ENCODE assay signal across 9 mouse cellular contexts in the genomic region with DNA sequence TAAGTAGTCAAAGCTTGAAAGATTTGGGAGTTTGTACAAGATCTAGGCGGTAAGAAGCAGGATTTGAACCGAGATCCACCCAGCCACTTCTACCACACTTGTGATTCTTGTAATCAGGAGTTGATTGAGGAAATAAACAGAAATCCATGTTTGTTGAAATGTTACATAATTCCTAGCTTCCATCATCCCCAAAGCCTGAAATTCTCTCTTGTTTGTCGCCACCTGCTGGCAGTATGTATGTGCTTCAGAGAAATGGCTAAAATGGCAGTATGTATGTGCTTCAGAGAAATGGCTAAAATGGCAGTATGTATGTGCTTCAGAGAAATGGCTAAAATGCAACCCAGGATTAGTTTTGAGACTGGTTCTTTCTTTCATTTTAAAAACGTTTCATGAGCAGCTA.
DNase-seq lines count a peak whose midpoint lies in the region; ATAC-seq and TF ChIP-seq lines count a peak whose summit lies in the region.
"Had no signal": no experiment of that assay in that cellular context is flagged by ENCODE, and none has a peak within 500 bp of the region (broad histone marks: within the 10 kb centered on the region; RNA-seq: fewer than 3 reads in every experiment).

No protein-coding gene starts in this region.

- peak; percentile 56 for DNase-seq in hindbrain, postnatal 0 days (ENCODE audit: low spot score)
- DNase-seq in urinary bladder, postnatal 25 days (ENCODE audit: low spot score): peak; percentile 48
- DNase-seq in urinary bladder, postnatal 4 days (ENCODE audit: low spot score in 2 of 2): no peak
- peak; percentile 24 for DNase-seq in c-Kit-negative CD71-positive TER-119-positive erythroid progenitor cells, embryonic 14.5 days (ENCODE audit: low read depth, low spot score)
- peak; percentile 75 for DNase-seq in lung, postnatal 14 days
- DNase-seq in frontal cortex, postnatal 10 days (ENCODE audit: low spot score in 2 of 2): no peak

- H3K36me3 ChIP-seq in hindbrain, postnatal 0 days (ENCODE audit: insufficient read depth, low read length): no peaks in the 10 kb centered on the region
- H3K36me3 ChIP-seq in hindbrain, embryonic 16.5 days (ENCODE audit: control insufficient read depth, insufficient read depth, low read length): no peaks in the 10 kb centered on the region
- H3K36me3 ChIP-seq: lung, embryonic 15.5 days had no signal

- no peak overlapping the region for H3K4me3 ChIP-seq in hindbrain, postnatal 0 days (ENCODE audit: low read length)
- no peak overlapping the region for H3K4me3 ChIP-seq in hindbrain, embryonic 16.5 days (ENCODE audit: low read length)
- H3K4me3 ChIP-seq: lung, embryonic 15.5 days had no signal

- H3K27ac ChIP-seq in hindbrain, postnatal 0 days: no peak overlapping the region
- no peak overlapping the region for H3K27ac ChIP-seq in hindbrain, embryonic 16.5 days (ENCODE audit: low read depth, low read length)
- H3K27ac ChIP-seq: lung, embryonic 15.5 days had no signal

- H3K27me3 ChIP-seq in hindbrain, postnatal 0 days (ENCODE audit: insufficient read depth, low read length): no peaks in the 10 kb centered on the region
- no peaks in the 10 kb centered on the region for H3K27me3 ChIP-seq in hindbrain, embryonic 16.5 days (replicated peaks; ENCODE audit: control insufficient read depth, insufficient read depth, low read length)
- H3K27me3 ChIP-seq: lung, embryonic 15.5 days had no signal

- 39% methylated on average over 4 of the region's 4 CpGs for WGBS in hindbrain, postnatal 0 days
- 50% methylated on average over 4 of the region's 4 CpGs for WGBS in hindbrain, embryonic 16.5 days

- H3K4me1 ChIP-seq in hindbrain, postnatal 0 days (ENCODE audit: insufficient read depth, low read length): no peaks in the 10 kb centered on the region
- H3K4me1 ChIP-seq in hindbrain, embryonic 16.5 days (ENCODE audit: control insufficient read depth, insufficient read depth, low read depth, low read length): no peaks in the 10 kb centered on the region
- H3K4me1 ChIP-seq: lung, embryonic 15.5 days had no signal

- H3K4me2 ChIP-seq in hindbrain, postnatal 0 days (ENCODE audit: low read depth, low read length): no peak overlapping the region
- no peak overlapping the region for H3K4me2 ChIP-seq in hindbrain, embryonic 16.5 days (ENCODE audit: low read length)
- H3K4me2 ChIP-seq: lung, embryonic 15.5 days had no signal

- no peak overlapping the region for H3K9ac ChIP-seq in hindbrain, postnatal 0 days (replicated peaks; ENCODE audit: low read length)
- H3K9ac ChIP-seq in hindbrain, embryonic 16.5 days (ENCODE audit: low read depth, low read length): no peak overlapping the region
- H3K9ac ChIP-seq: lung, embryonic 15.5 days had no signal

- peak; percentile 73 for TF ChIP-seq CTCF in hindbrain, postnatal 0 days (IDR thresholded peaks at IDR 0.05; ENCODE audit: low read depth)

- H3K9me3 ChIP-seq in hindbrain, postnatal 0 days (ENCODE audit: low read length): no peaks in the 10 kb centered on the region
- no peaks in the 10 kb centered on the region for H3K9me3 ChIP-seq in hindbrain, embryonic 16.5 days (ENCODE audit: control insufficient read depth, low read length)
- H3K9me3 ChIP-seq: lung, embryonic 15.5 days had no signal

- ATAC-seq in hindbrain, postnatal 0 days: no peak
- no peak for ATAC-seq in hindbrain, embryonic 16.5 days
- peak; percentile 65 to 77; a peak in 3 of 4 replicates for ATAC-seq in hematopoietic stem cell, adult 5-6 weeks (replicated peaks in 1 of 2; ENCODE audit: insufficient read depth in 1 of 2, low FRiP score in 2 of 2, low TSS enrichment in 1 of 2, low read depth in 1 of 2, poor library complexity in 2 of 2, severe bottlenecking in 2 of 2)

Comparison
In these comparisons a context has a peak if more than half of its experiments do, and no peak if none do; other contexts are left out.
1. DNase-seq: peak in hindbrain, postnatal 0 days (single experiment), urinary bladder, postnatal 25 days (single experiment), c-Kit-negative CD71-positive TER-119-positive erythroid progenitor cells, embryonic 14.5 days (single experiment) and lung, postnatal 14 days (single experiment); none in urinary bladder, postnatal 4 days (0 of 2) and frontal cortex, postnatal 10 days (0 of 2).
2. ATAC-seq: peak in hematopoietic stem cell, adult 5-6 weeks (2 of 2); none in hindbrain, postnatal 0 days (single experiment) and hindbrain, embryonic 16.5 days (single experiment).